Mouse (Mus musculus): ENCODE data around the gene Mup20. TPM values are rescaled to one million over a fixed set of nuclear protein-coding genes. Genes with fewer than 3 reads are reported as not detected.

Gene Mup20
- not detected in 2 replicates for polyA plus RNA-seq (2012; rRNA removed; ENCODE audit: low replicate concordance)

DNA sequence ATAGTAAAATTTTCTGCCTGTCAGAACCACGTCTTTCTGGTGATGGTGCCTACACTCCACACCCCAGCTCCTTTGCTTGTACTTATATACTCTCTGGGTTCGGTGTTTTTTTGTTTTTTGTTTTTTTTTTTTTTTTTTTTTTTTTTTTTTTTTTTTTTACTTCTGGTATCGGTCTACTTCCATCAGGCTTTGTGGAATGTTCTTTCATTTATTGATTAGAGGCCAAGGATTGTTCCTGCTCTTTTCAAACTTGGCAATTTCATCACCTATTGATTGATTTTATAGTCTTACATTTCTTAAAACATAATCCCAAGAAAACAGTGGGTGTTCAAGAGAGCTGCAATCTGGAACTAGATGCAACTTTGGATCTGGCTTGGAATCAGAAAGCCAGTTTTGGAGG is at the start of gene Mup20:
Mup20 (minus strand) TSS at position 101 of the 400 bp plus-strand sequence.

DNA sequence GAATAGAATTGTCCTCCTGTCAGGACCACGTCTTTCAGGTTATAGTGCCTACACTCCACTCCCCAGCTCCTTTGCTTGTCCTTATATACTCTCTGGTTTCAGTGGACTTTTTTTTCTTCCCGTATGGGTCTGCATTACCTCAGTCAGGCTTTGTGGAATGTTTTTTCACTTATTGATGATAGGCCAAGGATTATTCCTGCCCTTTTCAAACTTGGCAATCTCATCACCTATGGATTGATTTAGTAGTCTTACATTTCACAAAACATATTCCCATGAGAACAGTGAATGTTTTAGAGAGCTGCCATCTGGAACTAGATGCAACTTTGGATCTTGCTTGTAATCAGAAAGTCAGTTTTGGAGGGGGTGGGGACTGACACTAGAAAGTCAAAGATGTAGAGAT is 33.3 kb upstream of the Mup20 start, which contains the start of gene Mup3:
Mup3 (minus strand) TSS at position 102 of the 400 bp plus-strand sequence.

Other genes starting within 250 kb of the Mup20 start
- not detected in 2 replicates for gene Mup5, start 218.9 kb downstream of the Mup20 start, polyA plus RNA-seq (2012; rRNA removed; ENCODE audit: low replicate concordance)
- 3.0 and 8.5 TPM in 2 replicates for gene Mup3, start 33.2 kb upstream of the Mup20 start, polyA plus RNA-seq (2012; rRNA removed; ENCODE audit: low replicate concordance)
- gene Mup21, start 96.7 kb upstream of the Mup20 start, polyA plus RNA-seq (2012; rRNA removed; ENCODE audit: low replicate concordance) = not detected in 2 replicates
- 0.37 and 1.2 TPM in 2 replicates for gene Zfp37, start 176.9 kb upstream of the Mup20 start, polyA plus RNA-seq (2012; rRNA removed; ENCODE audit: low replicate concordance)
- 31.4 and 41.4 TPM in 2 replicates for gene Slc31a2, start 208.4 kb upstream of the Mup20 start, polyA plus RNA-seq (2012; rRNA removed; ENCODE audit: low replicate concordance)